Mouse (Mus musculus): ENCODE measurements at regions not wholly inside any gene's neighbourhood (a gene's known extent, or its start where the extent isn't known, plus 50 kb on each side); places are given as distances from the start of the nearest gene placed in this dataset.

DNA sequence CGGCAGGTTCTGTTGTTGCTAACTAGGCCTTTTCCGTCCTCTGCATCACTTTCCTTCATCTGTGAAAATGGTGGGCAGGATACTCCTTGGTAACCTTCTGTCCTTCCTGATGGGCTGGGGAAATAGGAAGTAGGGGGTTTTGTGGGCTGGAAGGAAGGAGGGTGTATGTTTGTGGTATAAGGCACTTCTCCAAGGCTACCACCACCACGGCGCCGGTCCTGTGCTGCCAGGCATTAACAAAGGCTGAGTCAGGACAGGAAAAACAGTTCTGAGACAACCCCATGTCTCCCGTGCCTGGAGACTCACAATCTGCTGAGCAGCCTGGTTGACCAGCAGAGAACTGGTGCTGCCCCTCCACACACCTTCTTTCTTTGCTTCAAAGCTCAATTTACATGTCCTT lies 52.2 kb upstream of the Pja1 start:
- Histone ChIP-seq H3K4me1 (replicated peaks; ENCODE audit: control insufficient read depth, insufficient read depth, low read length) (0 out of 2 replicates have a peak, but pooled peaks cover 6% of the 10 kb centered on the region), H3K9ac (ENCODE audit: low read length) (no peak overlapping the region), H3K4me2 (ENCODE audit: low read length) (no peak overlapping the region), H3K27me3 (replicated peaks; ENCODE audit: control insufficient read depth, insufficient read depth, low read length) (peaks cover 18% of the 10 kb centered on the region), H3K27ac (ENCODE audit: low read depth) (no peak overlapping the region), H3K4me3 (ENCODE audit: low read depth, low read length) (no peak overlapping the region), H3K9me3 (ENCODE audit: control insufficient read depth, low read length) (no peaks in the 10 kb centered on the region), H3K36me3 (ENCODE audit: control insufficient read depth, insufficient read depth, low read length) (no peaks in the 10 kb centered on the region)
- DNase-seq (ENCODE audit: low spot score) (no peak), ATAC-seq (replicated peaks; ENCODE audit: low FRiP score, low TSS enrichment, low read depth) (no peak)
- 45% methylated on average over 6 of the region's 6 CpGs for WGBS

DNA sequence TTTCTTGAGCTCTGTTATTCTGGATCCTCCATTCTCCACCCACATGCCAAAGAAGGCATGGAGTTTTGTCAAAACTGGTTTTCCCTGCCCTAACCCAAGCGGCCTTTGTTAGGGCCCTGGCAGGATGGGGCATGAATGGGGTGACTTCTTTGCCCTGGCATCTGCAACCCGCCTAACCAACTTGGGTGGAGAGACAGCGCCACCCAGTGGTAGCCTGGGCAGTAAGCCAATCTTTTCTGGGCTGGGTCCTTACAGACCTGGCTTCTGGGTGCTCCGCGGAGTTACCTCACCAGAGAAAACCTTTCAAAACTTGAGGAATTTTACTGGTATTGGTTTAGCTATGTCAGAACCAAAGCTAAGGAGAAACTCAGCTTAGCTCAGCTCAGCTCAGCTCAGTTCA lies 51.8 kb upstream of the Pja1 start:
- no peaks in the 10 kb centered on the region for H3K9me3 ChIP-seq (ENCODE audit: control insufficient read depth, low read length)
- DNase-seq (ENCODE audit: low spot score) (peak; percentile 78), ATAC-seq (replicated peaks; ENCODE audit: low FRiP score, low TSS enrichment, low read depth) (no peak; the same call in 1 of the 2 replicates)
- H3K4me2 ChIP-seq (ENCODE audit: low read length), result no peak overlapping the region
- H3K36me3 ChIP-seq (ENCODE audit: control insufficient read depth, insufficient read depth, low read length), result no peaks in the 10 kb centered on the region
- no peak overlapping the region for H3K9ac ChIP-seq (ENCODE audit: low read length)
- WGBS, result 20% methylated on average over 5 of the region's 5 CpGs
- H3K27me3 ChIP-seq (replicated peaks; ENCODE audit: control insufficient read depth, insufficient read depth, low read length), result peaks cover 20% of the 10 kb centered on the region
- H3K4me3 ChIP-seq (ENCODE audit: low read depth, low read length), result no peak overlapping the region
- H3K4me1 ChIP-seq (replicated peaks; ENCODE audit: control insufficient read depth, insufficient read depth, low read length), result 0 out of 2 replicates have a peak, but pooled peaks cover 6% of the 10 kb centered on the region
- no peak overlapping the region for H3K27ac ChIP-seq (ENCODE audit: low read depth)

DNA sequence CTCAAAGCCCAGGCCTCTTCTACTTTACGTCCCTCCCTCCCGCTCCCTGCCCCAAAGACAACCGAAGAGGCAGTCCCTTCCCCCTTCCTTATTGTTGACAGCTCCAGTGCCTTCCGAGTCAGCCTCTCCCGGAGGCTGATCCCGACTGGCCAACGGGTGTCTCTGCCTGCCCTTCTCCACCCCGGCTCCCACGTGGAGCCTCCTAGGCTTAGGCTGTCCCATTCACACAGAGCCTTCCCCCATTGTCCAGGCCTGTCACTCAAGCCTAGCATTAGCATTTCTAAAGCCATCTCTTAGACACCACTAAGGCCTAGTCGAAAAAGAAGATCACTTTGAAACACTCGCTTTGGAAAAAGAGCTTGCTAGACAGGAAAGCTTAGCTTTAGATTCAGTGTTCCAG lies 51.2 kb upstream of the Pja1 start:
- Histone ChIP-seq H3K36me3 (ENCODE audit: control insufficient read depth, insufficient read depth, low read length) (no peaks in the 10 kb centered on the region), H3K4me2 (ENCODE audit: low read length) (no peak overlapping the region), H3K27me3 (replicated peaks; ENCODE audit: control insufficient read depth, insufficient read depth, low read length) (peaks cover 22% of the 10 kb centered on the region), H3K4me3 (ENCODE audit: low read depth, low read length) (no peak overlapping the region), H3K27ac (ENCODE audit: low read depth) (no peak overlapping the region), H3K9me3 (ENCODE audit: control insufficient read depth, low read length) (no peaks in the 10 kb centered on the region), H3K4me1 (replicated peaks; ENCODE audit: control insufficient read depth, insufficient read depth, low read length) (0 out of 2 replicates have a peak, but pooled peaks cover 6% of the 10 kb centered on the region), H3K9ac (ENCODE audit: low read length) (no peak overlapping the region)
- 38% methylated on average over 11 of the region's 11 CpGs for WGBS
- no peak for DNase-seq (ENCODE audit: low spot score)
- ATAC-seq (replicated peaks; ENCODE audit: low FRiP score, low TSS enrichment, low read depth), result no peak

DNA sequence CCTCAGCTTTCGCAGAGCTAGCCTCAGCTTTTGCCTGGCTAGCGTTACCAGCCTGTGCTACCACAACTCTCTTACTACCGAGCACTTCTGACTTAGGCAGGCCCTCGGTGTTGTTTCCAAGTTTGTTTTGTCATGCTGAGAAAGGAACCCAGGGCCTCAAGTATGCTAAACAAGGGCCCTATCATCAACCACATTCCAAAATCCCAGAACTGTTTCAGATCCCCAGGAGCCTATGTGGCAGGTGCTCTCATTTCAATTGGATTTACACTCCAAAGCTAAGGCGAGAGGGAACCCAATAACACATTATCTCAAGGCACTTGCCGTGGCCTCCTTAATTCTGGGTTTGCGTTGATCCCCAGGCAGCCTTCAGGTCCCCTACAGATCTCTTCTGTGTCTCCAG lies 50.8 kb upstream of the Pja1 start:
- 70% methylated on average over 7 of the region's 7 CpGs for WGBS
- peaks cover 22% of the 10 kb centered on the region for H3K27me3 ChIP-seq (replicated peaks; ENCODE audit: control insufficient read depth, insufficient read depth, low read length)
- ATAC-seq (replicated peaks; ENCODE audit: low FRiP score, low TSS enrichment, low read depth), result no peak
- no peak overlapping the region for H3K4me2 ChIP-seq (ENCODE audit: low read length)
- H3K27ac ChIP-seq (ENCODE audit: low read depth), result no peak overlapping the region
- no peaks in the 10 kb centered on the region for H3K9me3 ChIP-seq (ENCODE audit: control insufficient read depth, low read length)
- no peaks in the 10 kb centered on the region for H3K36me3 ChIP-seq (ENCODE audit: control insufficient read depth, insufficient read depth, low read length)
- DNase-seq (ENCODE audit: low spot score), result no peak
- H3K4me1 ChIP-seq (replicated peaks; ENCODE audit: control insufficient read depth, insufficient read depth, low read length), result 0 out of 2 replicates have a peak, but pooled peaks cover 6% of the 10 kb centered on the region
- no peak overlapping the region for H3K9ac ChIP-seq (ENCODE audit: low read length)
- H3K4me3 ChIP-seq (ENCODE audit: low read depth, low read length), result no peak overlapping the region

All from intestine, embryonic 14.5 days (tissue).